Mouse (Mus musculus) cerebellum, adult 2 months (tissue): ENCODE data around the gene 4921507P07Rik. TPM values are rescaled to one million over a fixed set of nuclear protein-coding genes. Genes with fewer than 3 reads are reported as not detected.
"Not testable (repeated sequence)": the region's sequence is repeated elsewhere in the genome, so short reads cannot be mapped to it uniquely, and the experiment has no call there.

Experiments used
- DNase-seq, 2 experiments: peaks; one replicate each; pipeline ENCODE4 v3.0.0; 2021
- H3K27ac ChIP-seq: fragments of 200-500 bp; 2 replicates; pipeline ENCODE4 v1.5.1; 2012; ENCODE audit warnings: low read length, control low read depth, inconsistent platforms; ENCODE audit not compliant: insufficient read depth
- H3K27me3 ChIP-seq: fragments of 200-500 bp; 2 replicates; pipeline ENCODE4 v1.6.1; 2012; ENCODE audit warnings: inconsistent platforms, mild to moderate bottlenecking, low read length, moderate library complexity; ENCODE audit not compliant: control insufficient read depth, insufficient read depth
- H3K4me1 ChIP-seq: fragments of 200-500 bp; 2 replicates; pipeline ENCODE4 v1.6.1; 2011; ENCODE audit warnings: low read length; ENCODE audit not compliant: control insufficient read depth, insufficient read depth
- H3K4me3 ChIP-seq: fragments of 200-500 bp; replicated peaks from 2 replicates; pipeline ENCODE3; 2011; ENCODE audit warnings: mild to moderate bottlenecking, low read depth, low read length, control low read depth; ENCODE audit not compliant: insufficient read depth
- CTCF ChIP-seq: fragments of 200-500 bp; IDR thresholded peaks from 2 replicates; pipeline ENCODE4 v1.5.1; 2011; ENCODE audit warnings: low read depth, mild to moderate bottlenecking, control low read depth, low read length, moderate library complexity, borderline replicate concordance; ENCODE audit not compliant: insufficient read depth
- POLR2A ChIP-seq: fragments of 200-500 bp; IDR thresholded peaks from 2 replicates; pipeline ENCODE4 v1.6.1; 2011; ENCODE audit warnings: low read length, control low read depth, borderline replicate concordance; ENCODE audit not compliant: insufficient read depth
- whole genome bisulfite sequencing: fragments of 180-500 bp; shearing (Covaris S2); methylation state at CpG from one replicate; pipeline ENCODE4 v1.1.7; 2018; 5-methylcytosine and 5-hydroxymethylcytosine counted together
- polyA plus RNA-seq: library from polyadenylated mRNA; depleted of rRNA; stranded (reverse); fragments of >200 nt; gene quantifications from 2 replicates; pipeline ENCODE4 v1.2.3, GENCODE M21; 2012; rRNA removed

4921507P07Rik gene
- 2.7 and 3.2 TPM in 2 replicates for polyA plus RNA-seq

- under 1% methylated on average over 58 of the region's 62 CpGs for WGBS
- Histone ChIP-seq H3K27me3 (no peaks in the 10 kb centered on the region), H3K4me1 (peaks cover 9% of the 10 kb centered on the region), H3K4me3 (peak within 1 kb of the TSS; percentile 66), H3K27ac (0 out of 2 replicates have a peak within 1 kb of the TSS, but pooled peaks have one; percentile 17)
- TF ChIP-seq CTCF, result peak; percentile 72; the same call in 1 of the 2 replicates
- peak; percentile 9; the same call in 1 of the 2 replicates for TF ChIP-seq POLR2A
- DNase-seq, result peak; percentile 96
Observed at GRCm38 (mm10) chr6:50596301-50597211, at the start of gene 4921507P07Rik. Gene 4921507P07Rik (minus strand): TSS chr6:50596632.

GRCm38 (mm10) chr6:50644701-50645100 lies 48.3 kb upstream of the 4921507P07Rik start:
- Histone ChIP-seq H3K4me1 (peaks cover 23% of the 10 kb centered on the region), H3K27ac (no peak overlapping the region), H3K4me3 (no peak overlapping the region), H3K27me3 (no peaks in the 10 kb centered on the region)
- DNase-seq, result peak in 1 of 2 experiments; percentile 33
- WGBS, result 61% methylated on average over 3 of the region's 3 CpGs
- TF ChIP-seq POLR2A (no peak), CTCF (no peak)

GRCm38 (mm10) chr6:50641898-50642297 lies 45.5 kb upstream of the 4921507P07Rik start:
- H3K4me3 ChIP-seq, result no peak overlapping the region
- TF ChIP-seq CTCF (no peak), POLR2A (no peak)
- no peak overlapping the region for H3K27ac ChIP-seq
- H3K27me3 ChIP-seq, result no peaks in the 10 kb centered on the region
- WGBS, result 40% methylated on average over 5 of the region's 5 CpGs
- peaks cover 21% of the 10 kb centered on the region for H3K4me1 ChIP-seq
- DNase-seq, result peak; percentile 21 to 37

GRCm38 (mm10) chr6:50640377-50640776 lies 43.9 kb upstream of the 4921507P07Rik start:
- no peak for TF ChIP-seq CTCF
- TF ChIP-seq POLR2A, result no peak
- Histone ChIP-seq H3K4me3 (no peak overlapping the region), H3K4me1 (peaks cover 14% of the 10 kb centered on the region), H3K27me3 (no peaks in the 10 kb centered on the region), H3K27ac (no peak overlapping the region)
- 84% methylated on average over 4 of the region's 4 CpGs for WGBS
- no peak for DNase-seq

GRCm38 (mm10) chr6:50639656-50640055 lies 43.2 kb upstream of the 4921507P07Rik start:
- DNase-seq, result no peak
- no peak overlapping the region for H3K4me3 ChIP-seq
- no peaks in the 10 kb centered on the region for H3K27me3 ChIP-seq
- peaks cover 8% of the 10 kb centered on the region for H3K4me1 ChIP-seq
- 46% methylated on average over 2 of the region's 2 CpGs for WGBS
- TF ChIP-seq POLR2A (no peak), CTCF (no peak)
- H3K27ac ChIP-seq, result no peak overlapping the region

GRCm38 (mm10) chr6:50626170-50626569 lies 29.7 kb upstream of the 4921507P07Rik start:
- DNase-seq, H3K4me3 ChIP-seq, H3K27ac ChIP-seq, H3K4me1 ChIP-seq, H3K27me3 ChIP-seq: not testable (repeated sequence)
- WGBS, result 75% methylated on average over 2 of the region's 2 CpGs

GRCm38 (mm10) chr6:50618273-50618672 lies 21.8 kb upstream of the 4921507P07Rik start:
- 91% methylated on average over 1 of the region's 1 CpGs for WGBS
- H3K27ac ChIP-seq, DNase-seq, H3K27me3 ChIP-seq, H3K4me1 ChIP-seq, H3K4me3 ChIP-seq: not testable (repeated sequence)

GRCm38 (mm10) chr6:50601620-50602019 lies 5.2 kb upstream of the 4921507P07Rik start:
- H3K4me1 ChIP-seq, result peaks cover 9% of the 10 kb centered on the region
- H3K27me3 ChIP-seq, result no peaks in the 10 kb centered on the region
- DNase-seq, result peak in 1 of 2 experiments; percentile 28
- no peak overlapping the region for H3K27ac ChIP-seq
- H3K4me3 ChIP-seq, result no peak overlapping the region
- peak; percentile 68 for TF ChIP-seq CTCF
- TF ChIP-seq POLR2A, result no peak
- 50% methylated on average over 4 of the region's 4 CpGs for WGBS
